8 mouse cellular contexts compared by ENCODE assay signal in the genomic region with DNA sequence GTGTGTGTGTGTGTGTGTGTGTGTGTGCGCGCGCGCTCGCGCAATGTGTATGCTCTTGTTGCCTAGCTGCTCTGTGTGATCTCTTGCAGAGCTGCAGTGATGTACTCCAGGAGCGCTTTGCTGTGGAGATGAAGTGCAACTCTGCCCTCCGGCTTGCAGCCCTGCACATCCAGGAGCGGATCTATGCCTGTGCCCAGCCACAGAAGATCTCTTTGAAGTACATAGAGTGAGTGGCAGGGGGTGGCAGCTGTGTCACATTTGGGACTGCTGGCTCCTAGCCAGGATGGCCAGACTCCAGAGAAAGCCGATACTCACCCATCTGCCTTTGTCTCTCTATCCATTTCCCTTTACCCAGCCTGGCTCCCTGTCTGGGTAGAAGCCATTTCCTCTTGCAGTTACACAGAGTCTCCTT. TPM values are rescaled to one million over a fixed set of nuclear protein-coding genes. Genes with fewer than 3 reads are reported as not detected.
A peak's percentile ranks its signal among the peaks of the same experiment; 100 is the strongest.
DNase-seq lines count a peak whose midpoint lies in the region; ATAC-seq lines count a peak whose summit lies in the region.

No protein-coding gene starts in this region.

- ATAC-seq in heart, embryonic 16.5 days (replicated peaks; ENCODE audit: extremely low read depth, insufficient read depth, low FRiP score): peak; percentile 79

- H3K4me2 ChIP-seq in heart, embryonic 16.5 days (ENCODE audit: low read depth, low read length): peak overlapping the region; percentile 20; the same call in 1 of the 2 replicates

- intact Hi-C loops in left cerebral cortex, postnatal 4 days (cut with DNase I): no loop called here

- H3K36me3 ChIP-seq in heart, embryonic 16.5 days (ENCODE audit: control insufficient read depth, insufficient read depth): no peaks in the 10 kb centered on the region

- peaks cover 4% of the 10 kb centered on the region; the same call in 1 of the 2 replicates for H3K4me1 ChIP-seq in heart, embryonic 16.5 days (ENCODE audit: control insufficient read depth, insufficient read depth, low read length)

- no peak overlapping the region for H3K4me3 ChIP-seq in heart, embryonic 16.5 days (ENCODE audit: low read length)

- DNase-seq in adrenal gland, adult (ENCODE audit: inconsistent age in 2 of 2, low spot score in 1 of 2): peak; percentile 49 to 74
- no peak for DNase-seq in adrenal gland, postnatal 4 days (ENCODE audit: low spot score in 2 of 2)
- peak; percentile 93 for DNase-seq in left cerebral cortex, postnatal 4 days
- DNase-seq in left cerebral cortex, adult 8-10 months (ENCODE audit: low spot score in 2 of 2): no peak
- peak; percentile 67 for DNase-seq in layer of hippocampus, adult 9-11 months
- DNase-seq in liver: no peak
- DNase-seq in spleen, postnatal 10 days (ENCODE audit: low spot score in 2 of 2): no peak

- H3K27me3 ChIP-seq in heart, embryonic 16.5 days (ENCODE audit: control insufficient read depth, insufficient read depth, low read length): no peaks in the 10 kb centered on the region

- H3K9me3 ChIP-seq in heart, embryonic 16.5 days (replicated peaks; ENCODE audit: control insufficient read depth, low read length): no peaks in the 10 kb centered on the region

- WGBS in heart, embryonic 16.5 days: 47% methylated on average over 10 of the region's 10 CpGs

- no peak overlapping the region for H3K27ac ChIP-seq in heart, embryonic 16.5 days (ENCODE audit: low read length)

- no peak overlapping the region for H3K9ac ChIP-seq in heart, embryonic 16.5 days (ENCODE audit: low read length)

RNA-seq across cellular contexts. Expression of a gene that starts 25.9 kb away (rescaled TPM):
- 10 to 100 TPM; 11.7 to 12.6 TPM for total RNA-seq in adrenal gland, postnatal 4 days (2021)
- 10 to 100 TPM; 16.8 to 23.2 TPM for total RNA-seq in left cerebral cortex, postnatal 4 days (2021)
- 10 to 100 TPM; 15.0 to 20.7 (median 16.7) TPM for total RNA-seq in left cerebral cortex, adult 8-10 months (2022)
- polyA plus RNA-seq in heart, embryonic 16.5 days (2015; fragmentation: Nextera tagmentation; extraction: Ambion mirVana): 8.7 and 10.1 TPM in 2 replicates

Comparison
In these comparisons a context has a peak if more than half of its experiments do, and no peak if none do; other contexts are left out.
1. DNase-seq: peak in adrenal gland, adult (2 of 2), left cerebral cortex, postnatal 4 days (single experiment) and layer of hippocampus, adult 9-11 months (single experiment); none in adrenal gland, postnatal 4 days (0 of 2), left cerebral cortex, adult 8-10 months (0 of 2), liver (single experiment) and spleen, postnatal 10 days (0 of 2).